Mouse (Mus musculus) left cerebral cortex, postnatal 10 days (tissue): Measurements from ENCODE around the gene Hmcn2. TPM values are rescaled to one million over a fixed set of nuclear protein-coding genes. Genes with fewer than 3 reads are reported as not detected.

ENCODE experiments used
- DNase-seq, 2 experiments: peaks; one replicate each; pipeline ENCODE4 v3.0.0; 2021 to 2022; ENCODE audit warnings: low spot score in 2 of 2, mixed read lengths in 1 of 2; ENCODE audit errors: extremely low spot score in 1 of 2
- intact Hi-C: fragments of 180-260 bp; cut with DNase I; formaldehyde crosslinking; loops from one replicate; pipeline ENCODE4 v1.15.1; 2025
- total RNA-seq, 2 experiments: library from RNA; stranded (reverse); gene quantifications; 2 replicates each; pipeline ENCODE4 v1.2.3; 2021

Gene Hmcn2
- total RNA-seq, 2 experiments from 2014 or later = 0.22 to 0.39 TPM

- intact Hi-C loops = loop anchor here (5.0 kb wide), 1 partner anchor 108 kb away; no protein-coding TSS in a partner anchor
These were observed 14.2 kb upstream of the Hmcn2 start for GRCm38 (mm10) chr2:31299996-31300395.

DNA sequence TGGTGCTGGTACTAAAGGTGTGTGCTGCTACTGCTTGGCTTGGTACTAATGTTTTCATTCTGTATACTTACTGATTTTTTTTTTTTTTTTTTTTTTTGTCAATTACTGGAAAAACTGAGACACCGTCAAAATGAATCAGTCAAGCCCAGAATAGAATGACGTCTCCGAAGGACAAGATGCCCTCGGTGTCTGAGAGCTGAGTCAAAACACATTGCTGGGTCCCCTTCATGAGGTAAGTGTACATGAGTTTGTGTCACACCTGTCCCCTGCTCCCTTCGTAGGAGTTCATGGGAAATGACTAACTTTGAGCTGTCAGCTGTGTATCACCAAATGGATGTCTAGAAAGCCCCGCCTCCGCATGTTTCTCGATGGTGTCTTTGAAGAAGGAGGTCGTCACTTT, 11.0 kb upstream of the Hmcn2 start:
- no peak for DNase-seq
- intact Hi-C loops = no loop called here

More at GRCm38 (mm10) chr2:31299996-31300395, 14.2 kb upstream of the Hmcn2 start:
- DNase-seq = no peak

GRCm38 (mm10) chr2:31304191-31304590, 10.0 kb upstream of the Hmcn2 start:
- intact Hi-C loops = no loop called here
- DNase-seq = no peak

GRCm38 (mm10) chr2:31304801-31305665, 9.2 kb upstream of the Hmcn2 start:
- DNase-seq = no peak
- intact Hi-C loops = no loop called here

- intact Hi-C loops = no loop called here
- peak in 1 of 2 experiments; percentile 52 for DNase-seq
These were observed 8.5 kb upstream of the Hmcn2 start for GRCm38 (mm10) chr2:31305684-31306083.

DNA sequence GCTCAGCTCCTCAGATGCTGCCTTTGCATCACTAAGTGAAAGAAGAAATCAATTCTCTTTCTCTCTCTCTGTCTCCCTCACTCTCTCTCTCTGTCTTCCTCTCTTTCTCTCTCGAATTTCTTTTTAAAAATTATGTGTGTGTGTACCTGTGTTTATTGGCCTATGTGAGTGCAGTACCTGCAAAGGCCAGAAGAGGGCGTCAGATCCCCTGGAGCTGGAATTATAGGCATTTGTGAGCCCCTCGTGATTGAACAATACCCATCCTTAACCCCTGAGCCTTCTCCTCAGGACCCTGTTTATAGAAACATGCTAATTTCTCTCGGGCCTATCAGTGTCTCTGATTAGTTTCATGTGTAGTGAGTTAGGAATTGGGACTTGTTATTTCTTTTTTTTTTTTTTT, 6.0 kb upstream of the Hmcn2 start:
- intact Hi-C loops = no loop called here
- DNase-seq = no peak

- no peak for DNase-seq
- intact Hi-C loops = no loop called here
These were observed 4.7 kb upstream of the Hmcn2 start for GRCm38 (mm10) chr2:31309549-31309948.

DNA sequence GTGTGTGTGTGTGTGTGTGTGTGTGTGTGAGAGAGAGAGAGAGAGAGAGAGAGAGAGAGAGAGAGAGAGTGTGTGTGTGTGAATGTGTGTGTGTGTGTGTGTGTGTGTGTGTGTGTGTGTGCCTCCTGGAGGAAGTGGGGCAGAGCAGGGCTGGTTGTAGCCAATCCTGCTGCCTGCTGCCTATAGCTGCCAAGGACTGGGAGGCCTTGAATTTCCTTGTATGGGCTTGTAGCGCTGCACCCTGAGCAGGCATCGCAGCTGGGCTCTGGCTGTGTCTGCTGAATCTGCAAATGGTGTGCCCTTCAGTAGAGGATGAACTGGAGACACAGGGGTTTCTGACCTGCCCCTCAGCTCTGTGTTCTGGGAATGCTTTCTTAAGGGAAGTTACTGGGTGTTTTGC, 3.9 kb downstream of the Hmcn2 start:
- DNase-seq = no peak

GRCm38 (mm10) chr2:31319200-31319599, 5.0 kb downstream of the Hmcn2 start:
- intact Hi-C loops = no loop called here
- no peak for DNase-seq

More for the DNA sequence above, 3.9 kb downstream of the Hmcn2 start:
- intact Hi-C loops = no loop called here

DNA sequence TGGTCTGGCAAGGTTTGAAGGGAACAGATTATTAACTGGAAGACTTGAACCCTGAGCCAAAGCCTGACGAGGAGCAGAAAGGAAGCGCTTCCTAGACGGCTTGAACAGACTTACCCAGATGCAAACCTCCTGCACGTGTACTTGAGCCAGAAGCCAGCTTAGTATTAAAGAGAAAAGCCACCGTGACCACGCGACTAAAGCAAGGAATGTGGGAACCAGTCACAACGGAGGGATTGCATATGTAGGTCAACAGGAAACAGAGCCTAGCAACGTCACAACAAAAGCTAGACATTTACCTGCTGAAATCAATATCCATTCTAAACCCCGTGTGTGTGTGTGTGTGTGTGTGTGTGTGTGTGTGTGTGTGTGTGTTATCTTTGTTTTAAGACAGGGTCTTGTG, 13.0 kb downstream of the Hmcn2 start:
- intact Hi-C loops = no loop called here
- DNase-seq = no peak

GRCm38 (mm10) chr2:31337706-31338330, 23.6 kb downstream of the Hmcn2 start:
- intact Hi-C loops = no loop called here
- DNase-seq = no peak

DNA sequence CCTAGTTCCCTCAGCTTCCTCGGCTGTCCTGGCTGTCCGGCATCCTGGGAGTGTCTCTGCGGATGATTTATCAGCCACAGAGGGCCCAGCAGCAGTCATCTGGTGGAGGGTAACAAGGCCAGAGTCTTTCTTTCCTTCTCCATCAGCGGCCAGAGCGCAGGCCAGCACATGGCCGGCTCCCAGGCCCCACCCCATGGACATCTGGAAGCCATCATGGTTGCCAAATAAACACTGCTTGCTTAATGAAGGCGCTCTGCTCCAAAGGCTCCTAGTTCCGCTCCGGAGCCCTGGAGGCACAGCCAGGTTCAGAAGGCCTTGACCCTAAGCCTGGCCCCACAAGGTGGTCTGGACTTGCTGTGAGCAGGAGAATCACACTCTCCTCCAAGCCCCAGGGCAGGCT, 25.6 kb downstream of the Hmcn2 start:
- DNase-seq = no peak
- intact Hi-C loops = no loop called here

- DNase-seq = no peak
- intact Hi-C loops = no loop called here
These were observed 27.7 kb downstream of the Hmcn2 start for GRCm38 (mm10) chr2:31341726-31342535.

DNA sequence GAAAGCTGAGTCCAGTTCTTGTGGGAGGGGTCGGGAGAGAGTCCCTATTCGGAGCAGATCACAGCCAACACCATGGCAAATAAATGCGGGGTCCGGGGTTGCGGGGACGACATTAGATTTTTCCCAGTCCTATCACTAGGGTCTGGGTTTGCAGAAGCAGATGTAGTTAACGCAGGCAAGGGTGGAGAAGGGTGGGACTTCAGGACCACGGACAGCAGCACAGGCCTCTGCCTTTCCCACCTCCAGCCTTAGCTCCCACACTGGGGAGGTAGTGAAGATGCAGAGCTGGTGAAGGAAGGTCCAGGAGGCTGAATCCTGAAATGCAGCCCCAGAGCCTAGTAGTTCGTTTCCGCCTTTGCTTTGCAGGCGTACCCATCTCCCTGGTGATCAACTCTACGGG, 31.9 kb downstream of the Hmcn2 start:
- DNase-seq = peak in 1 of 2 experiments; percentile 39
- intact Hi-C loops = no loop called here

DNA sequence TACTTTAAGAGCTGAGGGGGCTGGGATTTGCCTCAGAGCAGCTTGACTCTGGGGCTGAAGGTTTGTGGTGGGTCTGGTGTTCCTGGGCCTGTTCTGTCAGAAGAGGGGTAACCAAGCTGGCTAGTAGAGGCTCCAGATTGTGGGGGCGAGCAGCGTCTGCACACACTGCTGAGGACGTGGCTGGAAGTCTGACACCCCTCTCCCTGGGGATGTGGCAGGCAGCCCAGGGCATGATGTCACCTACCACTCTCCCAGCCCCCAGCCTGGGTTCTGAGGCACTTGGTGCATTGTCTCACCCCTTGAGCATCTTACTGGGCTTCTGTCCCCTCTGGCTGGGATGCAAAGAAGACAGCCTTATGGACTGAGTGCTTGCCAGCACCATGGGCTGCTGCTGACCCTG, 34.2 kb downstream of the Hmcn2 start:
- DNase-seq = peak in 1 of 2 experiments; percentile 40
- intact Hi-C loops = no loop called here

- intact Hi-C loops = no loop called here
- no peak for DNase-seq
These were observed 34.6 kb downstream of the Hmcn2 start for GRCm38 (mm10) chr2:31348850-31349249.

DNA sequence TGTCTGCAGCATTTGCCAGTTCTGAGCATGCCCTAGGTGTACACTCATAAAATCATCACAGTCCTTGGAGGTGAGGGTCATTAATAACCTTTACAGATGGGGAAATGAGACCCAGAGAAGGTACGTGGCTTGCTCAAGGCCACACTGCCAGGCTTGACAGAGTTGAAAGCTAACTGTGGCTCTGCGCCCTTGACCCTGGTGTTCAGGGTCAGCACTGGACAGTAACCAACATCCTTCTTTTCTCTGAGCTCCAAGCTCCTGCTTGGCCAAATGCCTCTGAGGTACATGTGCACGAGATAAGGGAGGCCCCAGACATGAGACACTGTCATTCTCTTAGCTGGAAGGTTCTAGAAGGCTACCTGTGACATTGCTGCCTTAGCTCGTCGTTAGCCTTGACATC, 42.6 kb downstream of the Hmcn2 start:
- intact Hi-C loops = no loop called here

DNA sequence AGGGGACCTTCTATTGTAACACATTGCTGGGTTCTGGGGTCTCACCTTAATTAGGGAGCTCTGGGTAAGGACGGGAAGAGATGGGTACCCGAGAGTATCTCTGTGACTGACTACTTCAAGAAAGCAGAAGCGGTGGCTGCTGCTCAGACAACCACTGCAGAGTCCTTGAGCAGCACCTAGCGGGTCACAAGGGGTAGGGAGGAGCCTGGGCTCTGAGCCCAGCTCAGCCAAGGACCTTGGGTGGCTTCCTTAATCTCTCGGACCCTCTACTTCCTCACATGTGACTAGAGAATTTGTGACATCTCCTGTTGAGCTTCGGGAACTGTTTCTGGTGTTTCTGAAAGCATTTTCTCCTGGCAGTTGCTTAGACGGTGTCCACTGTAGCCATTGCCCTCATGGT, 45.1 kb downstream of the Hmcn2 start:
- intact Hi-C loops = no loop called here
- no peak for DNase-seq

More for the DNA sequence above, 42.6 kb downstream of the Hmcn2 start:
- DNase-seq = no peak

DNA sequence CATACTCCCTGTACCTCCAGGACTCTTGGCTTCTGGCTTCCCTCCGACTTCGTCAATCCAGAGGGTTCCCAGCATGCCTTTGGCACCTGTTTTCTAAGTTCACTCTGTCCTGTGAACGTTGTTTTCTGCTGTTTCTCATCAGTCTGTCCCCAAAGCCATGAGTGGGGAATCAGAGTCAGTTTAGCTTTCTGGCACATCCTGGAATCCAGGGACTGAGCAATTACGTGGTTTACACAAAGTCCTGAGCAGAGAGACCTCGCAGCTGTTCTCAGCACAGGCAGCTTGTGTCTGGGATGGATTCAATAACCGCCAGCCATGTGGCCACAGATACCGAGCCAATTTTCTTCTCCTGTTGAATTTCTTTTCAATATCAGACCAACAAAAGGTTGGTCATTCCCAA, 53.0 kb downstream of the Hmcn2 start:
- DNase-seq = no peak
- intact Hi-C loops = no loop called here
